Mouse (Mus musculus) left cerebral cortex, adult 18-20 months (tissue): ENCODE data around the gene Olfr520. TPM values are rescaled to one million over a fixed set of nuclear protein-coding genes. Genes with fewer than 3 reads are reported as not detected.
"Not testable (repeated sequence)": the region's sequence is repeated elsewhere in the genome, so short reads cannot be mapped to it uniquely, and the experiment has no call there.

ENCODE experiments used
- DNase-seq, 2 experiments: peaks; one replicate each; pipeline ENCODE4 v3.0.0; 2021 to 2022; ENCODE audit warnings: low spot score in 2 of 2, mixed read lengths in 1 of 2
- long read RNA-seq, 2 experiments: library from polyadenylated mRNA; stranded (forward); transcript quantifications; one replicate each; pipeline ENCODE4 v2.0.0; 2021
- total RNA-seq, 2 experiments: library from RNA; stranded (reverse); gene quantifications; 2 replicates each; pipeline ENCODE4 v1.2.3; 2021

The Olfr520 gene
- total RNA-seq = not detected
- long read RNA-seq, experiment 1 = 0 reads
- long read RNA-seq, experiment 2 = 0 reads

DNA sequence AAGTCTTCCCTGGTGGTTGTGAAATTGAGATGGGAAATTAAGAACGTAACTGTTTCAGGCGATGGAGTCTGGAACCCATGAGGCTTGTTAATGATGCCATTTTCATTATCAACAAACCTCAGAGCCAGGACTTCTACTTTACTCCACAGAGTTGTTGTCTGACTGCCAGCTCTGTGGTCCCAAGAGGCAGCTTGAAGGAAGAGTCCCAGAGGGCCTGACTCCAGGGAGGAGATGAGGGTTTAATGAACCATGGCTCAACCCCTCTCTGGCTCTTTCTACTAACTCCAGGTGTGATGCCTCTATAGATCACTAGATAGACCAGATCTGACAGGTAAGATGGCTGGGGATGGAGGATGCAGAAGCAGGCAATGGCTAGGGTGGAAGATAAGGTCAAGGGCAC, at the start of gene Olfr520:
TSS of gene Olfr520 (plus strand) at position 301 of the 400 bp plus-strand sequence.
- no peak for DNase-seq

DNA sequence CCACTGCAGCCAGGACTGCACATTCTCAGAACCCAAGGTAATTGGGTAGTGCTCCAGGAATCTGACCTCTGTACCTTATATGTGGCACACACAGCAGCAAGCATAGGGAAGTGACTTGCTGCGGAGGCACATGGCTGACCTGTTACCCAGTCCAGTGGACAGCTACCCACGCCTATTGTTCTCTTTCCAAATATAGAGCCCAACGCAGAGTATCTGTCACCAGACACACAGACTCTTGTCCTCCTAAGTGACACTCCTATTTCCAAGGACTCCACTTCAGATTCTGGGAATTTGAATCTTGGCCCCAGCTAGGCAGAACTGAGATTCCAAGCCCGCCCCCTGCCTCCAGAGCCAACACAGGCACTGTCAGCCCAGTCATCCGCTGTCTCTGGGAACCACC, 49.3 kb upstream of the Olfr520 start:
- no peak for DNase-seq

DNA sequence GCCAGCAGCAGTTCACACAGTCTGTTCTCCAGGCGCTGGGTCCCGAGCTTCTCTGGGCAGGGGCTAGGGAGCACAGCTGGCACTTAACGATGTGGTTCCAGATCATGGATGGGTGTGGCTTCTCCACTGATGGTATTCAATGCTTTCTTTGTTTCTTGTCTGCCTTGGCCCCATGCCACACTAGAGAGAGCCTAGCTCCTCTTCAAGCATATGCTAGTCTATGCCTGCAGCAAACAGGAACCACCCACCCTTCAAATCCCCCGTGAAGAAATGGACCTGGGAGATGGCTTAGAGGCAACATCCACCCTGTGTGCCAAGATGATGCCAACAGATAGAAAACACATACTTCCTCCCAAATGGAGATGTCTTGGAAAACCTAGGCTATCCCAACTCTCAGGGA, 46.0 kb upstream of the Olfr520 start:
- DNase-seq = peak; percentile 21 to 49

DNA sequence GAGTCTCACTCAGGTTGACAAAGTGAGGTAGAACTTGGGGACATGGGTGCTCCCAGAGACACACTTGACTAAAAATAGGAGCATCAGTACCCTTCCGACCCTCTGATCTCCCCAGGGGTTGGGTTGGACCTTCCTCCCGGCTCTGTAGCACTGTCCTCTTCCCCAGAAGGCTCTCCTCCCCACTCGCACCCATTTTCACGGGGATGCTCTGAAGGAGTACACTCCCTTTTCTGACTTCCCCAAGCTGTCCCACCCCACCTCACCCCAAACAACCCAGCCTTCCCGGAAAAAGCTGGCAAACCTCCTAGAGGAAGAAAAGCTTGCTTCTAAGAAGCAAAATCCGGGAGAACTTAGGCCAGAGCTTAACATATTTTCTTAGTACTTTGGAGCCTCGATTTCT, 39.3 kb upstream of the Olfr520 start:
- DNase-seq = no peak

DNA sequence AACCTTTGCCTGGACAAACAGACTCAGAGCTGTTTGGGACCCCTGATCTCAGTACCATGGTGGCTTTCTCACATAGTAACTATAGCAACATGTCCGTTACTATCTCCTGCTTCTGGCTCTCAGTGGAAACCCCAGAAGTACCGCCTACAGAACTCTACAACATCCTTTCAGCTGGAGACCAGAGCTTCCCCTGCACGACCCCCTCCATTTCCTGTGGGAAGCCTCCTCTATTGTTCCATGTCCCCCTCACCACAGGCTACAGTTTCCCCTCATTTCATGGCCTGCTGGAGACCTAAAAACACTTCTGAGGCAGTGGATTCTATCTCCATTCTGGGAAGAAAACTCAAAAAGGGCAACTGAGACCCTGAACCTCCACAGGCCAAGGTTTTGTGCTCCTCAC, 37.7 kb upstream of the Olfr520 start:
- DNase-seq = no peak

DNA sequence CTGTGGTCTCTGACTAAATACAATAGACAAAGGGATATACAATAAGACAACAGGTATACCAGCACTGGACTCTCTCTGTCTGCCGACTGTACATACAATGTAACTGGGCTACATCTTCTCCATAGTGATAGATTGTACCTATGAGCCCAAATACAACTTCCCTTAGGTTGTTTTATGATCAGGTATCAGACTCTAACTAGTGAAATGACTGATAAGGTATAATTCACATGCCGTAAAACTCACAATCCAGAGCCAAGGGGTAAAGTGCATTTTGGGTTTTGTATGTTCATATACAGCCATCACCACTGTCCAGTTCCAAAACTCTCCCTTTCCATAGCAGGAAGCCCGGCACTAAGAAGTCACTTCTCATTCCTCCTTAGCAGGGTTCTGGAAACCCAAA, 36.7 kb upstream of the Olfr520 start:
- no peak for DNase-seq

DNA sequence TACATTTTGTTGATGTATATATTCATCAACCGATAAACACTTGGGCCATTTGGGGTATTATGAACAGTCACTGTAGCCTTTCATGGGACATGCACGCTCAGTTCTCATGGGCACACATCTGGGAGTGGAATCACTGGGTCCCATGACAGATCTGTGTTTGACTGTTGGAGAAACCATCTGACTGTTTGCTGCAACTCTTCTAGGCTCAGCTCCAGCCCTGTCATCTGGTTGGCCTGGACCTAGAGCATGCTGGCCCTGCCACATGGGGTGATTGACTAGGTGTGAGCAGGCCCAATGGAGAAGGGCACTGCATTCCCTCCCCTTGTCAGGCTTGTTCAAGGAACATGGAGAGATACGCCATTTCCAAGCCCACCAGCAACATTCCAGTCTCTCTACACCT, 36.1 kb upstream of the Olfr520 start:
- DNase-seq = no peak

DNA sequence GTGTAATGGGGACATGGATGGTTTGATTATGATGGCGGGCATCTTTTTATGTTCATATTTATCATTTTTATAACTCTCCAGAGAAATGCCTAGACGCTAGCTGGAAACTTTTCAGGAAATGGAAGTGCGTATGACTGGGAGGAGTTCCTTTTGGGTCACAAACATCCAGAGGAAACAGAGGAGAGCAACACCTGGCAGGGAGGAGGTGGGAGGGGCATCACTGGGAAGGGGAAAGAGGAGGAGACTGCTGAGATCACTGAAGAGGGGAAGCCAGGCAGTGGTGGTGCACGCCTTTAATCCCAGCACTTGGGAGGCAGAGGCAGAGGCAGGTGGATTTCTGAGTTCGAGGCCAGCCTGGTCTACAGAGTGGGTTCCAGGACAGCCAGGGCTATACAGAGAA, 35.6 kb upstream of the Olfr520 start:
- not testable (repeated sequence) for DNase-seq

DNA sequence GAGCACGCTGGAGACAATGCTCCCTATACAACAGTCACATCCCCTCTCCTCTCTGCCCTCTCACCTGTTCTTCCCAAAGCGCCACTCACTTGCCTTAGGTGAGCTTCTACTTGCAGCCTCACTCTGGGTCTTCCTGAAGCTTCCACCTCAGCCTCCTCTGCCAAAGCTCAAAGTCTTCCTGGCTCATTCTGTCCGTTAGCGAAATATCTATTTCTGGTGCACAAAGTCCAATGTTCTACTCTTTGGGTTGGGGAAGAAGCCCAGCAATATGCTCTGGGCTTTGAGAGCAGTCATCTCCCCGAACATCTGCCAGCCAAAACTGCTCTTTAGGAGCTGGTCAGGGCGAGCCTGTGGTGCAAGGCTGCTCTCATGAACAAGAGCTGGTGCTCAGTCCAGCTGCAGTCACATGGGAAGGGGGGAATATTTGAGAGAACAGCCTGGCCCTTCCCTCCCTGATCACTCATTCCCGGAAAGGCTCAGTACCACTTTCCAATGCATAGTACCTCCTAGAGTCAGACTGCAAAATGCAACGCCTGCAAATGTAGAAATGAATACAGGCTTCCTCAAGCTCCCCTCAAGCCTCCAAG, 34.5 kb upstream of the Olfr520 start:
- no peak for DNase-seq

DNA sequence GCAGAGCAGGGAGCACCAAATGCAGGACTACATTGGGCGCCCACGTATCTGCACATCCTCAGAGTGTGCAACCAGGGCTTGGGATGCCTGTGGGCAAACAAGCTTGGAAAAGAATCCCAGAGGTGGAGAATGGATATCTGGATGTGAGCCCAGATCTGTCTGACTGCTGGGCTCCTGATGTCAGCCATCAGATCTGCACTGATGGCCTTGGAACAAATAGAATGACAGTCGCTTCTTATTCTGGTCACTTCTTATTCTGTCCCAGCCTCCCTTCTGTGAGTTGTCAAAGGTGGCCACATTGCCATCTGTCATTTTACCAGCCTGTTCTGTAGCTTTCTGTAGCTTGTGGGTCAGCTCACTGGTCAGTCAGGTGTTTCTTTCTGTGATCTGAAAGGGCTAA, 31.5 kb upstream of the Olfr520 start:
- DNase-seq = no peak

DNA sequence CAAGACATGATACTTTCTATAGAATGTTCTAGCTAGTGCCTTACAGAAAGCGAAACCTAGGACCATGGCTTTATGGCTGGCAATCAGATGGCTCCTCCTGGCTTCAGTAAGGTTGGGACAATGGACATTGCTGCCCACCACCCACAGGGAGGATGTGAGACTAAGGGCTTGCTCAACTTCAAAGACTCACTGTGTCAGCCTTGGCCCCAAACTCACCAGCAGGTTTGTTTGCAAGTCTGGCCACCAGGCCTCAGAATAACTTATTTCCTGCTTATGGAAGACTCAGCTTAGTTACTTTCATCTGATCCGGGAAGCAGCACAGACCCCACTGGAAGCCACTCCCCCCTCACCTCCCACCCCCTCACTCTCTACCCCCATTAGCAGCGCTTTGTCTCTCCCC, 31.0 kb upstream of the Olfr520 start:
- no peak for DNase-seq

DNA sequence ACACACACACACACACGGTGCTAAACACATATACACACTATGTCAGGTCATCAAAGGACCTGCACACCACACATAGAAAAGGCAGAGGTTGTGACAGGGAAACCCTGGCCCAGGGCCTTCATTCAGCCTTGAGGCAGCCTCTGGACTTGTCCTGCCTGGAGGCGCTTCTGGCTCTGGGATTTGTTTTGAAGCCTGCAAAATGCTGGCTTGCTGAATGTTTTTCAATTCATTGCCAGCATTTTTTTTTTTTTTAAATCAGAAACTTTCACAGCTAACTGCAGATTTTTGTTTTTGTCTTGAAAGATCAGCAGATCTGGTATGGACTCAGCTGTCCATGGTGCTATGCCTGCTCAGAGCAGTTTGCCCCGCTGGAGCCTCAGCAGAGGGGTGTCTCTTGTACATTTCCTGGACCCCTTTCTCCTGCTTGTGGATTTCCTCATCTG, 30.3 kb upstream of the Olfr520 start:
- DNase-seq = no peak

DNA sequence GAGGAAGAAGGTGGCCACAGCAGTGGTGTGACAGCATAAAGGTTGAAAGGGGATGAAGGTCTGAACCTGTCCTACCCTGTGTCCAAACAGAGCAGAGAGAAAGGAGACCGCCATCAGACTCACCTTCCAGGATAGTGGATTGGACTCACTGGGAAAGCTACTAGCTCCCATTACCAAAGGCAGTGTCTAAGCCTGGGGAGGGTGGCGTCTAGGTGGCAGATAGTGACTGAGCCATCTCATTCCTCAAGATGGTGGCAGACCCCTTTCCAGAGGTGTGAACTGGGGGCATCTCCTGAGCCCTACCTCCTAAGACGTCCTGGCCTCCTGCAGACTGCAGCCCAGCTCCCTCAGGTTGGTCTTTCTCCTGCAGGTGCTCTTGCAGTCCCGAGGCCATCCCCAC, 29.4 kb upstream of the Olfr520 start:
- DNase-seq = no peak

DNA sequence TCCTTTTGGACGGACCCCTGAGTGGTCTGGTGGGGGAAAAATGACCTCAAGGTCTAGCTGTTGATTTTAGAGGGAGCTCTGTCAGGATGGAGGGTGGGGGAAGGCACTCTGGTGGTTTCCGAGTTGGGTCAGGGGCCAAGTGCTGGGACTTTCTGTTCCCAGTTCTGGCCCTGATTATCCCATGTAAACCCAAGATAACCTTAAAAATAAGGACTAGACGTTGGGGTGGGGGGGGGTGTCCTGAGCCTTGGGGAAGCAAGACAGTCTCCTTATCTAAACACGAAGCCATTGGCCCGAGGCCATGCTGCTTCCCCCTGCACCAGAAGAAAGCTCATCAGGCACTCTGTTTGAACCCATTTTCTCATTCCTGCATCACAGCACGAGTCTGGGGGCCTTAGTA, 27.9 kb upstream of the Olfr520 start:
- no peak for DNase-seq

DNA sequence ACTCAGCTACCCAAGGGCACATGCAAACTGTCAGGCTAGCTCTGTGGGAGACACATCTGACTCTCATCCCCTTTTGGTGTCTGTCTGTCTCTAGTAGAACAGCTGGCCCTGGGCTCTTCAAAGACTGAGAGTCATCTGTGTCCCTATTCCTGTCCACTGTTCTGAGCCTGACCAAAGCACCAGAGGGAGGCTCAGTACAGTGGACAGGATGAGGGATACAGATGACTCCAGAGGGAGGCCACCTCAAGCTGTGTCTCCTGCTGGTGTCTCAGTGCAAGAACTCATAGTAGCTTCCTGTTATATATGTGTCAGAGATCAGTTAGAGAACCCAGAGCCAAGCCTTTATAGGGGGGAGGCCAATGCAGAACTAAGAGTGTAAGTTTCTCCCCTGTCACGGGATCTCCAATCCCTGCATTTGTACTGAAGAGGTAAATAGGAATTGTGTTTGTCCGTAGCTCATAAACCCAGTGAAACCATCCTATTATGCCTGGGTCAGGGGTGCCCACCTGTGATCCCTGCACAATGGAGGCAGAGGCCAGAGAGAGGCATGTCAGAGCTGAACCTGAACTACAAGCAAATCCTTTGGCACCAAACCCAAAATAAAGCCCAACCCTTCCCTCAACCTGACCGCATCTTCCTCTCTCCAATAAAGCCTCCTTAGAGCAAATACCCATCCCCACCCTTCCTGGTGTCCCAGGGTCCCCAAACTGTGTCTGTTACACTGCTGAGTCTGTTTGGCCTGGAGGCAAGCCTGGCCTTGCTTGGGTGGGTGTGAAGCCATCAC, 25.1 kb upstream of the Olfr520 start:
- DNase-seq = no peak

DNA sequence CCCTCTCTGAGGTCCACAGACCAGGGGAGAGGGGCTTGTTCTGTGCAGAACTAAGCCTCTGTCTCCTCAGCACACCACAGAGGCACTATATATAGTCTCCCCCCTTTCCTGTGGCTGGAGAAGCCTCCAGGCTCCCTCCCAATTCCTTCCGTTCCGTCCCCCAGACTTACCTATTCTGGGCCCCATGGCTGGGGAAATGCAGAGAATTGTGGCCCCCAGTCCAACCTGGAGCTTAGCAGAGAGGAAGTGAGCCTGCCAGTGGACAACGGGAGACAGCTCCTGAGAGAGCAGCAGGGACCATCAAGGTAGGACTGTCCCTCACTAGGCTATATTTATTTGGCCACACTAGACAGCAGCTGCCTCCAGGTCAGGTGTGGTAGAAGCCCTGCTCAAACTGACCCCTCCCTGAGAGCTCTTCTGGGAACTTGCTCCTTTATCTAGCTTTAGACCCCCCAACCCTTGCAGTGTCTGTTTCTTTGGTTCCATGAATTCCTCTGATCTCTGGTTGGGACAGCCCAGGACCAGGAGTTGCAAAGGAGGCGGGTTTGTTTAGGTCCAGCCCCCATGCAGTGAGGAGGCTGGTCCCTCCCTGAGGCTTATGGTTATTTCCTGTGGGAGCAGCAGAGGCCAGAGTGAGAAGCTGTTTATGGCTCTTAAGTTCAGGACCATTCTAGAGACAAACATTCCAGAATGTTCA, 23.6 kb upstream of the Olfr520 start:
- DNase-seq = no peak

DNA sequence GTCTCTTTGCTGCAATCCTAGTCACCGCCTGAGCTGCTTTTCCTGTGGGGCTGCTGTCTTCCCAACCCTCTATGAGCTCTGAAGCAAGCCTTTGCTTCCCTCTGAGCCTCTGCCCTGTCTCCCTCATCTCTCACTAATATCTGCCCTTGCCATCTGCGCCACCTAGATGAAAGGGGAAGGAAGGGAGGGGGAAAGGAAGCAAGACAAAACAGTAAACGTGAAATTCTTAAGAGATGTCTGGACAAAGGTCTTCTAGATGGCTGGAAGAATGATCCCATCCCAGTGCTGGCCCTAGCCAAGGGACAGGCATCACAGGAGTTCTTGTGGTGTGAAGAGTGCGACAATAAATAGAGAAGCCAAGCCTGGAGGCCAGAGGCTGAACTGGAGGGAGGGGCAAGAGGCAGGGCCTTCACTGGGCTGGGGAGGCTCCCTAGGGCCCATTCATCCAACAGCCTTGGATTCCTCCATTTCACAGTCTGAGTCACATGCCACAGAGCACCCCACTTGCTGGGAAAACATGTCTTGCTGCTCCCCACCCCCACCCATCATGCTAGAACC, 23.0 kb upstream of the Olfr520 start:
- DNase-seq = no peak

DNA sequence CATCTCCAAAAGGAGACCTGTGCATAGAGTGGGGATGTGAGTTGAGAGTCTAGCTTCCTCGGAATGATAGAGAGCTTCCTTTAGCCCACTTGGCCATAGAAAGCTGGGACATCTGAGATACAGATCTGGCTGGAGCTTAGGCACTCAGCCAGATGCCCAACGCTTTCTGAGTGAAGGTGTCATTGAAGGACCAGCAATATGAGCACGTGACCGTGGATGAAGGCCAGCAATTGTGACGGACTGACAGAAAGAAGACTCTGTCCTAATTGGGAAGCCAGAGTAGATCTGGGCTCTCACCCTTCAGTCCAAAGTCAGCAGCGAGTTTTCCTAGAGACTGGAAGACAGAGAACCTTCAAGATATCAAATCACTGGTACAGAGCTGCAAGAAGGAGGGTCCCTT, 22.4 kb upstream of the Olfr520 start:
- no peak for DNase-seq

DNA sequence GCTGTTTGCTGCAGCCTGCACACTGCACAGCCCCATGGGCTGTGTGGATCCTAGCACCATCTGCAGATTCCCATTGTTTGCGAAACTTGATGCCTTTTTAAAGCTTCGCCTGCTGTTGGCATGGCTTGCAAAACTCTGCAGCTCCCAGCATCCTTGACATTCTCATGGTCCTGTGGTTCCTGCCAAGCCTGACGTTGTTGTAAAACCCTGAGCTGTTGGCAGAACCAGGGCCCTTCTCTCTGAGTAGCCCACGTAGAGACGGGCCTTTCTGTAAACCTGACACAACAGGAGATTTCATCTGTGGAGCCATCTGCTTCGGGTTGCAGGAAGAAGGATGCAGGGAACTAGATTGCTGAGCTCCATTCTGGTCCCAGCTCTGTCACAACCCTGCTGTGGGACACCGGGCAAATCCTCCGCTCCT, 21.8 kb upstream of the Olfr520 start:
- peak; percentile 61 to 73 for DNase-seq

DNA sequence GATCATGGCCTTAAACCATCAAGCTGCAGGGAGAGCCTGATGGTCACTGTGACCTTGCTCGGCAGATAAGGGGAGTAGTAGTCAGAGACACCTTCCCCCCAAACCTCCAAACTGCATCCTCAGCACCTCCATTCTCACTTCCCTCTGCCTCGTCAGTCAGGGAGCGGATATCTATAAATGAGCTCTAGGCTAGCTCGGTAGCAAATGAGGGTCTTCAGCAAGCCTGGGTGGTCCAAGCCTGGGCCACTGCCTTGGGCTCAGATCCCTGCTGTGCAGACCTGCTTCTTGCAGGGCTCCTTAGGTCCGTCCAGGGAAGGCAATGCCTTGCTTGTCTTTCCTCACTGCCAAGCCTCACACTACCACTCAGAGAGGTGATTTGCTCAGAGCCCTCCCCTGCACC, 21.3 kb upstream of the Olfr520 start:
- DNase-seq = no peak

DNA sequence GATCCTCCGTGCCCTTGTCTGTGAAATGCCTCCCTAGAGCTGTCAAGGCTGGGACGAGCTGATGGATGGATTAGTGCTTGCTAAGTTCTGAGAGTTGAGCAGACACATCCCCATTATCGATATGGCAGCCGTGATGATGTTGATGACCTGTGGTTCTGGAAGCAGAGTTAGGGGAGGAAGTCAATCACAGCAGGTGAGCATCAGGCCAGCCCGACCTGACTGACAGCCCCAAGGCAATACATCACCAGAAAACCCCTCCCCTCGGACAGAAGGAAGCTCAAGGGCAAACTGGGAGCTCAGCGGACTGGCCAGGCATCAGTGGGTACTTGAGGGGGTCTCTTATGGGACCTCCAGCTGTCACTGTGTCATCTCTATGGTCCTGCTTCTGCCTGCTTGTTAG, 20.1 kb upstream of the Olfr520 start:
- DNase-seq = no peak

DNA sequence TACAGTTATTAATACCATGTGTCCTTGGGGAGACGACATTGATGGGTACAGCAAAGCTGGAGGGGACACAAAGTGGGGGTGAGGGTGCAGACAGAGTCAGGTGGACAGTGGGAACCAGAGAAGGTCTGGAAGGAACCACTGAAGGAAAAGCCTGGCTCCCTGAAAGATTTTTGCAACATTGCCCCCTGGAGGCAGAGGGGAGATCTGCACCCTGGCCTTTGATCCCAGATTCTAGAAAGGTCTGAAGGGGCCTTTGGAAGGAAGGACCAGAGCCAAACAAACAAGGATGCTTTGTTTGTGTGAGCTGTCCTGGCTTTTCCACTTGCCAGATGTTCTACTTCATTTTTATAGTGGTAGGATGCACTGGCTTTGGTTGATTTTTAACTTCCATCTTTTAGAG, 19.6 kb upstream of the Olfr520 start:
- peak; percentile 49 to 66 for DNase-seq
